25 mouse cellular contexts compared by ENCODE assay signal in genomic region chr7:109844100-109844499, GRCm38 (mm10). TPM values are rescaled to one million over a fixed set of nuclear protein-coding genes. Genes with fewer than 3 reads are reported as not detected.
"Had no signal": no experiment of that assay in that cellular context is flagged by ENCODE, and none has a peak within 500 bp of the region (broad histone marks: within the 10 kb centered on the region; RNA-seq: fewer than 3 reads in every experiment).

No protein-coding gene starts in this region.

- H3K27me3 ChIP-seq: midbrain, embryonic 13.5 days; neural tube, embryonic 13.5 days; stomach, embryonic 15.5 days had no signal

- ATAC-seq: lung, postnatal 0 days; midbrain, embryonic 13.5 days; midbrain, embryonic 16.5 days had no signal

- H3K9ac ChIP-seq: limb, embryonic 13.5 days; lung, embryonic 14.5 days; midbrain, embryonic 13.5 days; neural tube, embryonic 13.5 days; stomach, embryonic 15.5 days had no signal

- H3K9me3 ChIP-seq: limb, embryonic 10.5 days; limb, embryonic 13.5 days; midbrain, embryonic 10.5 days; midbrain, embryonic 13.5 days; neural tube, embryonic 13.5 days; stomach, embryonic 15.5 days had no signal

- H3K36me3 ChIP-seq: limb, embryonic 10.5 days; limb, embryonic 13.5 days; midbrain, embryonic 13.5 days; neural tube, embryonic 13.5 days; stomach, embryonic 15.5 days had no signal

- H3K4me1 ChIP-seq: limb, embryonic 10.5 days; limb, embryonic 13.5 days; stomach, embryonic 15.5 days had no signal

- DNase-seq: kidney, adult 18-20 months; kidney, adult 9 months; kidney, postnatal 14 days; layer of hippocampus, adult 9-11 months; lung, embryonic 14.5 days; retina, postnatal 1 day; right cerebral cortex, postnatal 25 days; spleen, adult 18-20 months; thymus, postnatal 25 days had no signal

- H3K4me3 ChIP-seq: layer of hippocampus, adult 2 months; limb, embryonic 10.5 days; limb, embryonic 13.5 days; midbrain, embryonic 10.5 days; midbrain, embryonic 13.5 days; myocyte; neural tube, embryonic 13.5 days; stomach, embryonic 15.5 days had no signal

- H3K27ac ChIP-seq: layer of hippocampus, adult 2 months; limb, embryonic 10.5 days; limb, embryonic 13.5 days; macrophage; midbrain, embryonic 10.5 days; midbrain, embryonic 13.5 days; neural tube, embryonic 13.5 days; stomach, embryonic 15.5 days had no signal

- H3K4me2 ChIP-seq: limb, embryonic 13.5 days; lung, embryonic 14.5 days; midbrain, embryonic 13.5 days; neural tube, embryonic 13.5 days; stomach, embryonic 15.5 days had no signal

RNA-seq across cellular contexts. Expression of gene Scube2, which starts 21.4 kb away (rescaled TPM):
- total RNA-seq: megakaryocyte, adult 5-6 weeks; monocyte, adult 5-6 weeks; neutrophil, adult 5-6 weeks had no signal
- polyA plus RNA-seq: liver, adult 2 months; macrophage; myocyte; thymus, postnatal 0 days had no signal
